Mouse (Mus musculus) heart, embryonic 12.5 days (tissue): ENCODE data around the gene Rhbdf1. TPM values are rescaled to one million over a fixed set of nuclear protein-coding genes. Genes with fewer than 3 reads are reported as not detected.

Source experiments
- ATAC-seq: fragments of 200-750 bp; cut with Nextera tagmentation; 2 replicates; pipeline ENCODE4 v1.8.0; 2017; ENCODE audit warnings: moderate TSS enrichment, moderate library complexity; ENCODE audit not compliant: insufficient number of reproducible peaks, low FRiP score
- H3K27ac ChIP-seq: fragments of 300-500 bp; sonication (generic); 2 replicates; pipeline ENCODE4 v1.5.1; 2016; ENCODE audit warnings: mild to moderate bottlenecking, moderate library complexity; ENCODE audit not compliant: poor library complexity, severe bottlenecking
- H3K27me3 ChIP-seq: fragments of 300-500 bp; sonication (generic); replicated peaks from 2 replicates; pipeline ENCODE4 v1.6.1; 2016; ENCODE audit warnings: mild to moderate bottlenecking, moderate library complexity
- H3K36me3 ChIP-seq: fragments of 300-500 bp; sonication (generic); 2 replicates; pipeline ENCODE4 v1.6.1; 2016; ENCODE audit warnings: mild to moderate bottlenecking, moderate library complexity
- H3K4me1 ChIP-seq: fragments of 300-500 bp; sonication (generic); replicated peaks from 2 replicates; pipeline ENCODE4 v1.6.1; 2016; ENCODE audit warnings: mild to moderate bottlenecking
- H3K4me2 ChIP-seq: fragments of 300-500 bp; sonication (generic); 2 replicates; pipeline ENCODE4 v1.6.1; 2016; ENCODE audit warnings: mild to moderate bottlenecking, moderate library complexity
- H3K4me3 ChIP-seq: fragments of 300-500 bp; sonication (generic); 2 replicates; pipeline ENCODE4 v1.5.1; 2016; ENCODE audit warnings: mild to moderate bottlenecking
- H3K9ac ChIP-seq: fragments of 300-500 bp; sonication (generic); 2 replicates; pipeline ENCODE4 v1.6.1; 2016; ENCODE audit warnings: mild to moderate bottlenecking, moderate library complexity
- H3K9me3 ChIP-seq: fragments of 300-500 bp; sonication (generic); replicated peaks from 2 replicates; pipeline ENCODE4 v1.6.1; 2016; ENCODE audit warnings: mild to moderate bottlenecking, moderate library complexity
- WGBS: fragments of 180-500 bp; shearing (Covaris S2); methylation state at CpG from one replicate; pipeline ENCODE4 v1.1.7; 2016; 5-methylcytosine and 5-hydroxymethylcytosine counted together
- polyA plus RNA-seq: library from polyadenylated mRNA; unstranded; fragments of >200 nt; fragmentation: Nextera tagmentation; extraction: Ambion mirVana; gene quantifications from 2 replicates; pipeline ENCODE4 v1.2.1, GENCODE M21; 2016

Rhbdf1 gene
- polyA plus RNA-seq, 1 experiment from 2014 or later, result 42.5 TPM

- ATAC-seq, result no peak
- WGBS, result 83% methylated on average over 9 of the region's 9 CpGs
- no peaks in the 10 kb centered on the region for H3K9me3 ChIP-seq
- H3K4me2 ChIP-seq, result peak overlapping the region; percentile 82; the same call in 1 of the 2 replicates
- H3K9ac ChIP-seq, result no peak overlapping the region
- H3K4me3 ChIP-seq, result no peak overlapping the region
- peaks cover 45% of the 10 kb centered on the region for H3K4me1 ChIP-seq
- no peaks in the 10 kb centered on the region for H3K27me3 ChIP-seq
- H3K36me3 ChIP-seq, result peaks cover 45% of the 10 kb centered on the region
- H3K27ac ChIP-seq, result no peak overlapping the region
These were observed 5.5 kb upstream of the Rhbdf1 start for GRCm38 (mm10) chr11:32227555-32227954.

- H3K4me3 ChIP-seq, result peak overlapping the region; percentile 72
- H3K27ac ChIP-seq, result peak overlapping the region; percentile 88; the same call in 1 of the 2 replicates
- no peaks in the 10 kb centered on the region for H3K27me3 ChIP-seq
- no peak for ATAC-seq
- peaks cover 50% of the 10 kb centered on the region for H3K4me1 ChIP-seq
- peak overlapping the region; percentile 88 for H3K9ac ChIP-seq
- peaks cover 40% of the 10 kb centered on the region for H3K36me3 ChIP-seq
- H3K9me3 ChIP-seq, result no peaks in the 10 kb centered on the region
- peak overlapping the region; percentile 82 for H3K4me2 ChIP-seq
- 28% methylated on average over 1 of the region's 1 CpGs for WGBS
These were observed 4.9 kb upstream of the Rhbdf1 start for GRCm38 (mm10) chr11:32227041-32227440.

GRCm38 (mm10) chr11:32226124-32226871, 4.2 kb upstream of the Rhbdf1 start, which contains the start of gene Mpg:
Gene Mpg (plus strand): TSS chr11:32226505.
- WGBS, result 3% methylated on average over 47 of the region's 47 CpGs
- ATAC-seq, result peak; percentile 80
- Histone ChIP-seq H3K9me3 (no peaks in the 10 kb centered on the region), H3K9ac (peak within 1 kb of the TSS; percentile 88), H3K36me3 (peaks cover 32% of the 10 kb centered on the region), H3K27me3 (no peaks in the 10 kb centered on the region), H3K4me2 (peak within 1 kb of the TSS; percentile 82), H3K4me1 (peaks cover 50% of the 10 kb centered on the region), H3K4me3 (peak within 1 kb of the TSS; percentile 72), H3K27ac (peak within 1 kb of the TSS; percentile 88)

GRCm38 (mm10) chr11:32225222-32226104, 3.4 kb upstream of the Rhbdf1 start:
- 46% methylated on average over 7 of the region's 7 CpGs for WGBS
- no peak for ATAC-seq
- Histone ChIP-seq H3K4me3 (no peak overlapping the region), H3K9me3 (no peaks in the 10 kb centered on the region), H3K27me3 (no peaks in the 10 kb centered on the region), H3K36me3 (peaks cover 24% of the 10 kb centered on the region), H3K27ac (peak overlapping the region; percentile 88), H3K4me2 (peak overlapping the region; percentile 22; the same call in 1 of the 2 replicates), H3K9ac (peak overlapping the region; percentile 34; the same call in 1 of the 2 replicates), H3K4me1 (peaks cover 56% of the 10 kb centered on the region)

GRCm38 (mm10) chr11:32224468-32225139, 2.5 kb upstream of the Rhbdf1 start:
- no peaks in the 10 kb centered on the region for H3K27me3 ChIP-seq
- H3K4me1 ChIP-seq, result peaks cover 65% of the 10 kb centered on the region
- H3K27ac ChIP-seq, result peak overlapping the region; percentile 88
- peaks cover 15% of the 10 kb centered on the region for H3K36me3 ChIP-seq
- WGBS, result 23% methylated on average over 4 of the region's 4 CpGs
- H3K4me3 ChIP-seq, result no peak overlapping the region
- peak overlapping the region; percentile 22; the same call in 1 of the 2 replicates for H3K4me2 ChIP-seq
- no peaks in the 10 kb centered on the region for H3K9me3 ChIP-seq
- H3K9ac ChIP-seq, result no peak overlapping the region
- ATAC-seq, result peak; percentile 40; the same call in 1 of the 2 replicates

GRCm38 (mm10) chr11:32223297-32223967, 1.3 kb upstream of the Rhbdf1 start:
- Histone ChIP-seq H3K4me2 (no peak overlapping the region), H3K27ac (peak overlapping the region; percentile 10), H3K4me1 (peaks cover 75% of the 10 kb centered on the region), H3K4me3 (no peak overlapping the region), H3K27me3 (no peaks in the 10 kb centered on the region), H3K9ac (no peak overlapping the region), H3K9me3 (no peaks in the 10 kb centered on the region), H3K36me3 (peaks cover 4% of the 10 kb centered on the region; the same call in 1 of the 2 replicates)
- WGBS, result 65% methylated on average over 4 of the region's 4 CpGs
- ATAC-seq, result no peak

- peak overlapping the region; percentile 92 for H3K9ac ChIP-seq
- peaks cover 81% of the 10 kb centered on the region for H3K4me1 ChIP-seq
- peaks cover 5% of the 10 kb centered on the region; the same call in 1 of the 2 replicates for H3K36me3 ChIP-seq
- H3K27ac ChIP-seq, result peak overlapping the region; percentile 91
- H3K4me2 ChIP-seq, result peak overlapping the region; percentile 77
- 12% methylated on average over 21 of the region's 21 CpGs for WGBS
- no peaks in the 10 kb centered on the region for H3K27me3 ChIP-seq
- no peak for ATAC-seq
- peak overlapping the region; percentile 80 for H3K4me3 ChIP-seq
- no peaks in the 10 kb centered on the region for H3K9me3 ChIP-seq
These were observed 582 bp upstream of the Rhbdf1 start for GRCm38 (mm10) chr11:32222570-32223194.

GRCm38 (mm10) chr11:32221225-32221950, 712 bp downstream of the Rhbdf1 start:
- Histone ChIP-seq H3K27ac (peak overlapping the region; percentile 91), H3K27me3 (no peaks in the 10 kb centered on the region), H3K36me3 (peaks cover 6% of the 10 kb centered on the region; the same call in 1 of the 2 replicates), H3K4me3 (peak overlapping the region; percentile 80), H3K9ac (peak overlapping the region; percentile 92), H3K4me2 (peak overlapping the region; percentile 77), H3K4me1 (peaks cover 75% of the 10 kb centered on the region), H3K9me3 (no peaks in the 10 kb centered on the region)
- ATAC-seq, result peak; percentile 67
- under 1% methylated on average over 45 of the region's 46 CpGs for WGBS

- WGBS, result 28% methylated on average over 10 of the region's 10 CpGs
- Histone ChIP-seq H3K4me1 (peaks cover 70% of the 10 kb centered on the region), H3K27me3 (no peaks in the 10 kb centered on the region), H3K4me3 (peak overlapping the region; percentile 80), H3K36me3 (peaks cover 12% of the 10 kb centered on the region), H3K27ac (peak overlapping the region; percentile 91), H3K9me3 (no peaks in the 10 kb centered on the region), H3K9ac (peak overlapping the region; percentile 92), H3K4me2 (peak overlapping the region; percentile 77)
- peak; percentile 40 for ATAC-seq
These were observed 1.4 kb downstream of the Rhbdf1 start for GRCm38 (mm10) chr11:32220607-32221224.
